Mouse (Mus musculus) testis, adult 2 months (tissue): ENCODE measurements around the gene Shb.

Experiments
- CTCF ChIP-seq: fragments of 200-500 bp; IDR thresholded peaks from 2 replicates; pipeline ENCODE4 v1.5.1; 2012; ENCODE audit warnings: low read depth, mild to moderate bottlenecking, inconsistent platforms, low read length, moderate library complexity; ENCODE audit not compliant: control insufficient read depth, insufficient read depth, insufficient replicate concordance
- POLR2A ChIP-seq: fragments of 200-500 bp; IDR thresholded peaks from 2 replicates; pipeline ENCODE4 v1.6.1; 2012; ENCODE audit warnings: low read depth, mild to moderate bottlenecking, inconsistent platforms, low read length, moderate library complexity; ENCODE audit not compliant: control insufficient read depth

DNA sequence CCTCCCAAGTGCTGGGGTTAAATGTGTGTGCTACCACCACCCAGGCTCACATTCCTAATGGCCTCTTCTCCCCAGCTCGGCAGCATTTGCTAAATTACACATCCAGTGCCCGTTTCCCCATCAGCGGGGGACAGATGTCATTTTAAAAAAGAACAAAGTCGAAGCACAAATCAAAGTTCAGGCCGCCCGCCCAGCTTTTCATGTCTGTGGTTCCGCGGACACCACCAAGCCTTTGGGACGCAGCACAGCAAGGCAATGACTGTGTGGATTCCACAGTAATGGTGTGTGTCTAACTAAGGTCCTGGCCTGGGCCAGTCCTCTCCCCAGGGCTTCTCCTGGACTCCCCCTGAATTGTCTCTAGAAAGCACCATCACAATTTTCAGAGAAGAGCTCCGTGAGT, 32.7 kb downstream of the Shb start:
- TF ChIP-seq POLR2A (no peak), CTCF (no peak)
